Mouse (Mus musculus): Measurements from ENCODE around the gene Psmc5. TPM values are rescaled to one million over a fixed set of nuclear protein-coding genes. Genes with fewer than 3 reads are reported as not detected.
A peak's percentile ranks its signal among the peaks of the same experiment; 100 is the strongest.

Psmc5 gene
- polyA plus RNA-seq, 1 experiment from 2014 or later: 310 TPM

DNA sequence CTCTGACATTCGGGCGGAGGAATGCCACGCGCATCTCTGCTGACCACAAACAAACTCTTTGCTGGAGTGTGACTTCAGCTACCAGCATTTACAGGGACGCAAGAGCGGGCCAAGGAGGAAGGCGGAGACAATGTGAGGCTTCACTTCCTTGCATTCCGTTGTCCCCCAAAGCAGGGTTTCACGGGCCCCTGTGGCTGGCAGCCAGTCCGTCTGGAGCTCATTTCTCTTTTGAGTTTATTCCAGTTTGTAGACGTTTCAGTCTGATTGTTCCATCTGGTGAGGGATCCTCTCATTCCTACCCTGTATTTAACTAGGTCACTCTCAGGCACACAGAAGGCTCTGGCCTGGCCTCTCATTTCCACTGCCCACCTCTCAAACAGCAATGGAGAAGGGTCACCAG is 31.0 kb downstream of the Psmc5 start:
- no peak overlapping the region for H3K4me2 ChIP-seq
- ATAC-seq (replicated peaks; ENCODE audit: low FRiP score) (no peak), DNase-seq (ENCODE audit: low spot score) (no peak)
- H3K27ac ChIP-seq (ENCODE audit: low read depth, low read length): no peak overlapping the region
- no peak overlapping the region for H3K9ac ChIP-seq (ENCODE audit: low read depth, low read length)
- no peaks in the 10 kb centered on the region for H3K4me1 ChIP-seq (replicated peaks; ENCODE audit: control insufficient read depth, insufficient read depth, low read length)
- no peaks in the 10 kb centered on the region for H3K9me3 ChIP-seq (ENCODE audit: control insufficient read depth, low read length)
- no peak overlapping the region for H3K4me3 ChIP-seq (ENCODE audit: low read depth, low read length)
- WGBS: 67% methylated on average over 11 of the region's 11 CpGs
- no peaks in the 10 kb centered on the region for H3K27me3 ChIP-seq (replicated peaks; ENCODE audit: control insufficient read depth, insufficient read depth, low read length)
- no peaks in the 10 kb centered on the region for H3K36me3 ChIP-seq (ENCODE audit: control insufficient read depth, insufficient read depth, low read length)

DNA sequence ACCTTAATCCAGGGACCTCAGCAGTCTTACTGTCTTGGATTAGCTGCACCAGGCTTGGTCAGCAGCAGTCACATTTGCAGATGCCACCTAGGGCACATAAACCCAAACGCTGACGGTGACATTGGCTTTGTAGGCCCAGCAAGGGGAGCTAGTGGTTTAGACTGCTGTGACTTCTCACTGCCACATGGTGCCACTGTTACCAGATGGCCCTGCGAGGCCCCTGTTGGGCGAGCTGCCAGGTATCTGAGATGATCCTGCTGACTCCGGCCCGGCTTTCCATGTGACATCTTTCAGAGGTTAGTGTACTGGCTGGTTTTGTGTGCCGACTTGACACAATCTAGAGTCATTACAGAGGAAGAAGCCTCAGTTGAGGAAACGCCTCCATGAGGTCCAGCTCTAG is 33.4 kb downstream of the Psmc5 start:
- Histone ChIP-seq H3K9ac (ENCODE audit: low read depth, low read length) (no peak overlapping the region), H3K36me3 (ENCODE audit: control insufficient read depth, insufficient read depth, low read length) (no peaks in the 10 kb centered on the region), H3K27ac (ENCODE audit: low read depth, low read length) (no peak overlapping the region), H3K9me3 (ENCODE audit: control insufficient read depth, low read length) (no peaks in the 10 kb centered on the region), H3K4me1 (replicated peaks; ENCODE audit: control insufficient read depth, insufficient read depth, low read length) (no peaks in the 10 kb centered on the region), H3K4me3 (ENCODE audit: low read depth, low read length) (no peak overlapping the region), H3K27me3 (replicated peaks; ENCODE audit: control insufficient read depth, insufficient read depth, low read length) (no peaks in the 10 kb centered on the region), H3K4me2 (no peak overlapping the region)
- 67% methylated on average over 8 of the region's 8 CpGs for WGBS
- no peak for ATAC-seq (replicated peaks; ENCODE audit: low FRiP score)
- DNase-seq (ENCODE audit: low spot score): no peak

DNA sequence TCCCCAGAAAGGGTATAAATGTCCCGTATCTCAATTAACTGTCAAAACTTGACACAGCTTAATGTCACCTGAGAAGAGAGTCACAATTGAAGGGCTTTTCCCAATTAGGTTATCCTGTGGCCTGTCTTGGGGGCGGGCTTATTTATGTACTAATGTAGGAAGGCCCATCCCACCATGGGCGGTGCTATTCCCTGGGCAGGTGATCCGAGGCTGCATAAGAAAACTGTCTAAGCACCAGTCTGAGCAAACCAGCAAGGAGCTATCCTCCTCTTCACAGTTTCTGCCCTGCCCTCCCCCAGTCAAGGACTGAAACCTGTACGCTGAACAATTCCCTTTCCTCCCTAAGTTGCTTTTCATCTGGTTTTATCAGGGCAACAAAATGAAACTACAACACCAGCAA is 34.4 kb downstream of the Psmc5 start:
- H3K9ac ChIP-seq (ENCODE audit: low read depth, low read length): no peak overlapping the region
- no peak overlapping the region for H3K4me3 ChIP-seq (ENCODE audit: low read depth, low read length)
- H3K4me2 ChIP-seq: no peak overlapping the region
- no peaks in the 10 kb centered on the region for H3K9me3 ChIP-seq (ENCODE audit: control insufficient read depth, low read length)
- no peaks in the 10 kb centered on the region for H3K36me3 ChIP-seq (ENCODE audit: control insufficient read depth, insufficient read depth, low read length)
- WGBS: 86% methylated on average over 5 of the region's 5 CpGs
- DNase-seq (ENCODE audit: low spot score) (no peak), ATAC-seq (replicated peaks; ENCODE audit: low FRiP score) (no peak)
- no peaks in the 10 kb centered on the region for H3K4me1 ChIP-seq (replicated peaks; ENCODE audit: control insufficient read depth, insufficient read depth, low read length)
- no peaks in the 10 kb centered on the region for H3K27me3 ChIP-seq (replicated peaks; ENCODE audit: control insufficient read depth, insufficient read depth, low read length)
- no peak overlapping the region for H3K27ac ChIP-seq (ENCODE audit: low read depth, low read length)

DNA sequence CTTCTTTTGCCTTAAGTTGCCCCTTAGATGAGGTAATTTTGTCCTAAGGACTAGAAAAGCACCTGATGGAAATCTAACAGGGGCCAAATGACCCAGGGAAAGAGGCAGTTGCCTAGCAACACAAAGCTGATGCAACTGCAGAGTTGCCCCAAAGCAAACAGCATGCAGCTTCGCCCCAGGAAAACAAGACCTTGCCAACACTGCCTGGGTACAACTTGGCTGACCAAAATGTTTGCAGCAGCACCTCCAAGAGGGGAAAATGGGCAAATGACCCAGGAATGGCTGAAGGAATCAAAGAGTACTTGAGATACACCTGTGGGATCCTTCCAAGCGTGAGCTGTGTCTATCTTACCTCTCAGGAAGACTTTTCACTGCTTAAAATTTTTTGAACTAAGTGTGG is 35.9 kb downstream of the Psmc5 start:
- ATAC-seq (replicated peaks; ENCODE audit: low FRiP score): no peak
- Histone ChIP-seq H3K9ac (ENCODE audit: low read depth, low read length) (no peak overlapping the region), H3K4me3 (ENCODE audit: low read depth, low read length) (no peak overlapping the region), H3K36me3 (ENCODE audit: control insufficient read depth, insufficient read depth, low read length) (no peaks in the 10 kb centered on the region), H3K4me1 (replicated peaks; ENCODE audit: control insufficient read depth, insufficient read depth, low read length) (no peaks in the 10 kb centered on the region), H3K27me3 (replicated peaks; ENCODE audit: control insufficient read depth, insufficient read depth, low read length) (no peaks in the 10 kb centered on the region), H3K27ac (ENCODE audit: low read depth, low read length) (no peak overlapping the region), H3K4me2 (no peak overlapping the region), H3K9me3 (ENCODE audit: control insufficient read depth, low read length) (no peaks in the 10 kb centered on the region)
- WGBS: 82% methylated on average over 2 of the region's 2 CpGs
- DNase-seq (ENCODE audit: low spot score): no peak

DNA sequence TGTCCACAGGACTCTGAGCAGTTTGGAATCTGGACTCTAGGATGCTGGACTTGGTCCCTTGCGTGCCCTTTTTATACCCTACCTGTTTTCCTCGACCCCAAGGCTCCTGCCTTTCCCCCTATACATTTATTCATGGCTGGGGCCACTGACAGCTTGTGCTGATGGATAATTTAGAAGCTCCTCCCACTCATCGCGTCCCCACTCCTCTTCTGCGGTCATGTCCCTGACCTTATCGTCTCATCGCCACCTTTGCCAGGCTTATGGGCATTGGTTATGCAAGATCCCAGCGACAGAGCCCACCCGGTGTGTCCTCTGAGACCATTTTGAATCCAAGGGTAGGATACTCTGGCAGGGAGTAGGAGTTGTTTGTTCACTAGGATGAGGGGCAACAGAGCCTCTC is 45.8 kb downstream of the Psmc5 start, which contains the start of gene Gh:
Gene Gh (minus strand): TSS at position 101 of the 400 bp plus-strand sequence.
- Histone ChIP-seq H3K9ac (ENCODE audit: low read depth, low read length) (no peak within 1 kb of the TSS), H3K9me3 (ENCODE audit: control insufficient read depth, low read length) (no peaks in the 10 kb centered on the region), H3K4me2 (no peak within 1 kb of the TSS), H3K36me3 (ENCODE audit: control insufficient read depth, insufficient read depth, low read length) (no peaks in the 10 kb centered on the region), H3K27ac (ENCODE audit: low read depth, low read length) (no peak within 1 kb of the TSS), H3K4me3 (ENCODE audit: low read depth, low read length) (no peak within 1 kb of the TSS), H3K4me1 (replicated peaks; ENCODE audit: control insufficient read depth, insufficient read depth, low read length) (no peaks in the 10 kb centered on the region), H3K27me3 (replicated peaks; ENCODE audit: control insufficient read depth, insufficient read depth, low read length) (no peaks in the 10 kb centered on the region)
- 73% methylated on average over 9 of the region's 9 CpGs for WGBS
- DNase-seq (ENCODE audit: low spot score): no peak
- no peak for ATAC-seq (replicated peaks; ENCODE audit: low FRiP score)

DNA sequence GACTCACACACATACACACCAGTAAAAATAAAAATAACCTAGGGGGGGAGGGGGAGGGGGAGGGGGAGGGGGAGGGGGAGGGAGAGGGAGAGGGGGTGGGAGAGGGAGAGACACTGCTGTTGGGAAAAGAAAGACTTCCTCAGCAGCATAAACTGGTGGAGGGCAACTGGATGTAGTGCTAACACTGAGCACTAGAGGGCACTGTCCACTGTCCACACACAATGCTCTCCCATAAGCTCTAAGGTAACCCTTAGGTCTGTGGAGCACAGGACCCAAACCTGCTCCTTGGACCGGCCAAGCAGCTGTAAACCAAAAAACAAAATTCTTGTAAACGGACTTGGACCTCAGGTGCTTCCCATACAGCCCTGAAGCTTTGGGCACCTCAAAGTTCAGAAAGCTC is 46.7 kb downstream of the Psmc5 start:
- no peak overlapping the region for H3K4me3 ChIP-seq (ENCODE audit: low read depth, low read length)
- no peak overlapping the region for H3K9ac ChIP-seq (ENCODE audit: low read depth, low read length)
- H3K4me1 ChIP-seq (replicated peaks; ENCODE audit: control insufficient read depth, insufficient read depth, low read length): no peaks in the 10 kb centered on the region
- H3K4me2 ChIP-seq: no peak overlapping the region
- peak; percentile 65 for DNase-seq (ENCODE audit: low spot score)
- no peak overlapping the region for H3K27ac ChIP-seq (ENCODE audit: low read depth, low read length)
- no peaks in the 10 kb centered on the region for H3K27me3 ChIP-seq (replicated peaks; ENCODE audit: control insufficient read depth, insufficient read depth, low read length)
- H3K36me3 ChIP-seq (ENCODE audit: control insufficient read depth, insufficient read depth, low read length): no peaks in the 10 kb centered on the region
- ATAC-seq (replicated peaks; ENCODE audit: low FRiP score): 0 out of 2 replicates have a peak, but pooled peaks have one; percentile 61
- no peaks in the 10 kb centered on the region for H3K9me3 ChIP-seq (ENCODE audit: control insufficient read depth, low read length)
- WGBS: 13% methylated on average over 2 of the region's 2 CpGs

DNA sequence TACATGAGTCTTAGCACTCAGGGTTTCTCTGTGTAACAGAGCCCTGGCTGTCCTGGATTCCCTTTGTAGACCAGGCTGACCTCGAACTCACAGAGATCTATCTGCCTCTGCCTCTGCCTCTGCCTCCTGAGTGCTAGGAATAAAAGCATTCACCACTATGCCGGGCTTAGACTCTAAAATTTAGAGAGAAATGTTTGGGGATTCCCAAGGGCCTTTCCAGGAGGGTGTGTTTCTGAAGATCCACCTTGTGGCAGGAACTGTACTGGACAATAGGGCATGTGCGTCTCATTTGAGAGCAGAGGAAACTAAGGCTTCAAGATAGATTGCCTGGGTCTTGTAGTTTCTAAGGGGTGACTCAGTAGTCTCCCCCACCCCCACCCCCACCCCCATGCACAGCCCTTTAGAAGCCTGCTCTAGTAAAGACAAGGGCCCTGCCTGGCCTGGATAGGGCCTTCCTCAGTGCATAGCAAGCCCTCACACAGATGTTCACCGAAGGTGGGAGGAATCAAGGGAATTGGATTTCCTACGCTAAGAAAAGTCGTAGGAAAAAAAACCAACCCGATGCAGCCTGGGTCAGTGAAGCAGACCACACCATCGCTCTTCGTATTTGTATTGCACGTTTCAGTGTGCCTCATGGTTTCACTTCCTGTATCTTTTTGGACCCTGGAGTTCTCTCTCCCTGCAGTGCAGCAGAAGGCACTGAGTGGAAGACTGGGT is 49.6 kb downstream of the Psmc5 start:
- no peak overlapping the region for H3K9ac ChIP-seq (ENCODE audit: low read depth, low read length)
- no peaks in the 10 kb centered on the region for H3K36me3 ChIP-seq (ENCODE audit: control insufficient read depth, insufficient read depth, low read length)
- no peak overlapping the region for H3K4me3 ChIP-seq (ENCODE audit: low read depth, low read length)
- no peaks in the 10 kb centered on the region for H3K4me1 ChIP-seq (replicated peaks; ENCODE audit: control insufficient read depth, insufficient read depth, low read length)
- H3K27me3 ChIP-seq (replicated peaks; ENCODE audit: control insufficient read depth, insufficient read depth, low read length): no peaks in the 10 kb centered on the region
- no peaks in the 10 kb centered on the region for H3K9me3 ChIP-seq (ENCODE audit: control insufficient read depth, low read length)
- WGBS: 72% methylated on average over 10 of the region's 10 CpGs
- H3K4me2 ChIP-seq: no peak overlapping the region
- no peak overlapping the region for H3K27ac ChIP-seq (ENCODE audit: low read depth, low read length)
- no peak for DNase-seq (ENCODE audit: low spot score)
- no peak for ATAC-seq (replicated peaks; ENCODE audit: low FRiP score)

DNA sequence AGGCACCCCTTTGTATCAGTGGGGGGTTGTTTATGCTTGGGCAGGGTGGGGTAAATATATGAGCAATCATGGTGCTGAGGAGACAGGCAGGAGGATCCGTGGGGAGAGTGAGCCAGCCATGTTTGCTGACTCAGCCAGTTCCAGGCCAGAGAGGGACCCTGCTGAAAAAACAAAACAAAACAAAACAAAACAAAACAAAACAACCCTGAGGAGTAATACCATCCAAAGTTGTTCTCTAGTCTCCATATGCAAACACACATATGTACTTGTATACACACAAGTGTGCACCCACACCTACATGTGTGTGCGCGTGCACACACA is 50.1 kb downstream of the Psmc5 start:
- ATAC-seq (replicated peaks; ENCODE audit: low FRiP score): no peak
- Histone ChIP-seq H3K4me1 (replicated peaks; ENCODE audit: control insufficient read depth, insufficient read depth, low read length) (no peaks in the 10 kb centered on the region), H3K9ac (ENCODE audit: low read depth, low read length) (no peak overlapping the region), H3K9me3 (ENCODE audit: control insufficient read depth, low read length) (no peaks in the 10 kb centered on the region), H3K27ac (ENCODE audit: low read depth, low read length) (no peak overlapping the region), H3K4me2 (no peak overlapping the region), H3K4me3 (ENCODE audit: low read depth, low read length) (no peak overlapping the region), H3K27me3 (replicated peaks; ENCODE audit: control insufficient read depth, insufficient read depth, low read length) (no peaks in the 10 kb centered on the region), H3K36me3 (ENCODE audit: control insufficient read depth, insufficient read depth, low read length) (no peaks in the 10 kb centered on the region)
- 80% methylated on average over 3 of the region's 3 CpGs for WGBS
- no peak for DNase-seq (ENCODE audit: low spot score)

DNA sequence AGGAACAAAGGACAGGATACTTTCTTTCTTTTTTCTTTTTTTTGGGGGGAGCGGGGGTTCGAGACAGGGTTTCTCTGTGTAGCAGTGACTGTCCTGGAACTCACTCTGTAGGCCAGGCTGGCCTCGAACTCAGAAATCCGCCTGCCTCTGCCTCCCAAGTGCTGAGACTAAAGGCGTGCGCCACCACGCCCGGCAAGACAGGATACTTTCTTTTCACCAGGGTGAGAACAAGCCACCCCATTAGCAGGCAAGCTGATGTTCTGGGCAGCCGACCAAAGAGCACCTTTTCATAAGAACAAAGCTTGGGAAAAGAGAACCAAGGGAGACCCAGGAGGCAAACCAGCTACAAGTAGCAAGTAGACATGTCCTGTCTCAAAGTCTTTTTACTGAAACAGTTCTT is 50.8 kb downstream of the Psmc5 start:
- Histone ChIP-seq H3K36me3 (ENCODE audit: control insufficient read depth, insufficient read depth, low read length) (no peaks in the 10 kb centered on the region), H3K4me2 (no peak overlapping the region), H3K9ac (ENCODE audit: low read depth, low read length) (no peak overlapping the region), H3K9me3 (ENCODE audit: control insufficient read depth, low read length) (no peaks in the 10 kb centered on the region), H3K4me1 (replicated peaks; ENCODE audit: control insufficient read depth, insufficient read depth, low read length) (no peaks in the 10 kb centered on the region), H3K27me3 (replicated peaks; ENCODE audit: control insufficient read depth, insufficient read depth, low read length) (no peaks in the 10 kb centered on the region), H3K4me3 (ENCODE audit: low read depth, low read length) (no peak overlapping the region), H3K27ac (ENCODE audit: low read depth, low read length) (no peak overlapping the region)
- DNase-seq (ENCODE audit: low spot score) (no peak), ATAC-seq (replicated peaks; ENCODE audit: low FRiP score) (no peak)
- 80% methylated on average over 9 of the region's 9 CpGs for WGBS
